Mouse (Mus musculus) thymus, adult 2 months (tissue): Measurements from ENCODE around the gene Ube2e1. TPM values are rescaled to one million over a fixed set of nuclear protein-coding genes. Genes with fewer than 3 reads are reported as not detected.

Experiments used
- DNase-seq: peaks from one replicate; pipeline ENCODE4 v3.0.0; 2021
- H3K27ac ChIP-seq: fragments of 200-500 bp; 2 replicates; pipeline ENCODE4 v1.5.1; 2012; ENCODE audit warnings: low read length, control low read depth; ENCODE audit not compliant: control insufficient read depth, insufficient read depth
- H3K27me3 ChIP-seq: fragments of 200-500 bp; 2 replicates; pipeline ENCODE4 v1.6.1; 2012; ENCODE audit warnings: mild to moderate bottlenecking, low read length, moderate library complexity, mixed read lengths; ENCODE audit not compliant: control insufficient read depth, insufficient read depth
- H3K36me3 ChIP-seq: fragments of 200-500 bp; 2 replicates; pipeline ENCODE4 v1.6.1; 2012; ENCODE audit warnings: mild to moderate bottlenecking, low read length, moderate library complexity; ENCODE audit not compliant: control insufficient read depth, insufficient read depth
- H3K4me1 ChIP-seq: fragments of 200-500 bp; replicated peaks from 2 replicates; pipeline ENCODE4 v1.6.1; 2012; ENCODE audit warnings: low read length; ENCODE audit not compliant: control insufficient read depth, insufficient read depth
- H3K4me3 ChIP-seq: fragments of 200-500 bp; 2 replicates; pipeline ENCODE4 v1.5.1; 2012; ENCODE audit warnings: mild to moderate bottlenecking, low read length, control low read depth, moderate library complexity; ENCODE audit not compliant: control insufficient read depth, insufficient read depth
- CTCF ChIP-seq: fragments of 200-500 bp; IDR thresholded peaks from 2 replicates; pipeline ENCODE4 v1.5.1; 2012; ENCODE audit warnings: mild to moderate bottlenecking, control low read depth, low read length, moderate library complexity, borderline replicate concordance; ENCODE audit not compliant: control insufficient read depth, poor library complexity, insufficient read depth; ENCODE audit errors: extremely low read depth
- POLR2A ChIP-seq: fragments of 200-500 bp; IDR thresholded peaks from 2 replicates; pipeline ENCODE4 v1.6.1; 2012; ENCODE audit warnings: mild to moderate bottlenecking, low read length, control low read depth, moderate library complexity; ENCODE audit not compliant: control insufficient read depth, poor library complexity, insufficient read depth; ENCODE audit errors: extremely low read depth
- WGBS: fragments of 180-500 bp; shearing (Covaris S2); methylation state at CpG from one replicate; pipeline ENCODE4 v1.1.7; 2018; 5-methylcytosine and 5-hydroxymethylcytosine counted together
- polyA plus RNA-seq: library from polyadenylated mRNA; depleted of rRNA; stranded (reverse); fragments of >200 nt; gene quantifications from 2 replicates; pipeline ENCODE4 v1.2.3, GENCODE M21; 2012; rRNA removed

Ube2e1 gene
- polyA plus RNA-seq: 45.5 and 52.5 TPM in 2 replicates

- Histone ChIP-seq H3K27ac (peak within 1 kb of the TSS; percentile 77), H3K27me3 (no peaks in the 10 kb centered on the region), H3K36me3 (no peaks in the 10 kb centered on the region), H3K4me1 (peaks cover 10% of the 10 kb centered on the region; the same call in 1 of the 2 replicates), H3K4me3 (peak within 1 kb of the TSS; percentile 89)
- WGBS: under 1% methylated on average over 37 of the region's 39 CpGs
- TF ChIP-seq POLR2A: peak; percentile 54; the same call in 1 of the 2 replicates
- no peak for TF ChIP-seq CTCF
- DNase-seq: peak; percentile 82
Observed at GRCm38 (mm10) chr14:18331693-18332131, at the start of gene Ube2e1. Gene Ube2e1 (minus strand): TSS chr14:18331859.

- no peak for DNase-seq
- 88% methylated on average over 5 of the region's 5 CpGs for WGBS
Observed at GRCm38 (mm10) chr14:18379841-18380240, 48.2 kb upstream of the Ube2e1 start.

GRCm38 (mm10) chr14:18377944-18378575 lies 46.4 kb upstream of the Ube2e1 start:
- H3K27ac ChIP-seq: no peak overlapping the region
- H3K27me3 ChIP-seq: no peaks in the 10 kb centered on the region
- TF ChIP-seq CTCF (no peak), POLR2A (no peak)
- no peak overlapping the region for H3K4me3 ChIP-seq
- no peak for DNase-seq
- no peaks in the 10 kb centered on the region for H3K4me1 ChIP-seq
- H3K36me3 ChIP-seq: no peaks in the 10 kb centered on the region
- WGBS: 55% methylated on average over 8 of the region's 8 CpGs

More at GRCm38 (mm10) chr14:18379841-18380240, 48.2 kb upstream of the Ube2e1 start:
- no peaks in the 10 kb centered on the region for H3K36me3 ChIP-seq
- no peak overlapping the region for H3K27ac ChIP-seq
- no peaks in the 10 kb centered on the region for H3K4me1 ChIP-seq
- H3K4me3 ChIP-seq: no peak overlapping the region
- TF ChIP-seq CTCF (no peak), POLR2A (no peak)
- H3K27me3 ChIP-seq: no peaks in the 10 kb centered on the region

GRCm38 (mm10) chr14:18376206-18376605 lies 44.5 kb upstream of the Ube2e1 start:
- H3K27ac ChIP-seq: no peak overlapping the region
- no peak for DNase-seq
- 65% methylated on average over 3 of the region's 3 CpGs for WGBS
- TF ChIP-seq POLR2A (no peak), CTCF (no peak)
- no peaks in the 10 kb centered on the region for H3K36me3 ChIP-seq
- no peak overlapping the region for H3K4me3 ChIP-seq
- no peaks in the 10 kb centered on the region for H3K27me3 ChIP-seq
- H3K4me1 ChIP-seq: no peaks in the 10 kb centered on the region

- no peak for DNase-seq
- no peak for TF ChIP-seq CTCF
- no peak for TF ChIP-seq POLR2A
- no peaks in the 10 kb centered on the region for H3K27me3 ChIP-seq
- WGBS: 83% methylated on average over 6 of the region's 6 CpGs
- H3K4me1 ChIP-seq: no peaks in the 10 kb centered on the region
- no peaks in the 10 kb centered on the region for H3K36me3 ChIP-seq
- H3K4me3 ChIP-seq: no peak overlapping the region
- H3K27ac ChIP-seq: no peak overlapping the region
Observed at GRCm38 (mm10) chr14:18373758-18374405, 42.2 kb upstream of the Ube2e1 start.

GRCm38 (mm10) chr14:18372761-18373610 lies 41.3 kb upstream of the Ube2e1 start:
- Histone ChIP-seq H3K27me3 (no peaks in the 10 kb centered on the region), H3K4me1 (no peaks in the 10 kb centered on the region), H3K27ac (no peak overlapping the region), H3K4me3 (no peak overlapping the region), H3K36me3 (no peaks in the 10 kb centered on the region)
- DNase-seq: no peak
- 93% methylated on average over 9 of the region's 9 CpGs for WGBS
- TF ChIP-seq CTCF (no peak), POLR2A (no peak)
